Mouse (Mus musculus): ENCODE results near the gene Slc44a5.
A peak's percentile ranks its signal among the peaks of the same experiment; 100 is the strongest.
"Not testable (repeated sequence)": the region's sequence is repeated elsewhere in the genome, so short reads cannot be mapped to it uniquely, and the experiment has no call there.

The Slc44a5 gene

DNA sequence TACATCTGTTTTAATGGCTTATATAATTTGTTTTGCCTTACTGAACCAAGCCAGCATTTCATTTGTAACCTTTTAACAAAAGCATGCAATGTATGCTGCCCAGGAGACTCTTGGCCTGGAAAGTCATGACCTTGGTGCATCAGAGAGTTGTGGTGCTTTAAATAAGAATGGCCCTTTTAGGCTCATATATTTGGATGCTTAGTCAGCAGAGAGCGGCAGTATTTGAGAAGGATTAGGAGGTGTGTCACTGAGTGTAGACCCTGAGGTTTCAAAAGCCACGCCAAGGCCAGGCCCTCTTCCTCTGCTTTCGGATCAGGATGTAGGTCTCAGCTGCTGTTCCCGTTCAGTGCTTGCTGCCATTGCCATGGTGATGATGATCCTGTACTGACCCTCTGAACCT lies 3.8 kb upstream of the Slc44a5 start:
- DNase-seq (ENCODE audit: low read depth), result no peak

DNA sequence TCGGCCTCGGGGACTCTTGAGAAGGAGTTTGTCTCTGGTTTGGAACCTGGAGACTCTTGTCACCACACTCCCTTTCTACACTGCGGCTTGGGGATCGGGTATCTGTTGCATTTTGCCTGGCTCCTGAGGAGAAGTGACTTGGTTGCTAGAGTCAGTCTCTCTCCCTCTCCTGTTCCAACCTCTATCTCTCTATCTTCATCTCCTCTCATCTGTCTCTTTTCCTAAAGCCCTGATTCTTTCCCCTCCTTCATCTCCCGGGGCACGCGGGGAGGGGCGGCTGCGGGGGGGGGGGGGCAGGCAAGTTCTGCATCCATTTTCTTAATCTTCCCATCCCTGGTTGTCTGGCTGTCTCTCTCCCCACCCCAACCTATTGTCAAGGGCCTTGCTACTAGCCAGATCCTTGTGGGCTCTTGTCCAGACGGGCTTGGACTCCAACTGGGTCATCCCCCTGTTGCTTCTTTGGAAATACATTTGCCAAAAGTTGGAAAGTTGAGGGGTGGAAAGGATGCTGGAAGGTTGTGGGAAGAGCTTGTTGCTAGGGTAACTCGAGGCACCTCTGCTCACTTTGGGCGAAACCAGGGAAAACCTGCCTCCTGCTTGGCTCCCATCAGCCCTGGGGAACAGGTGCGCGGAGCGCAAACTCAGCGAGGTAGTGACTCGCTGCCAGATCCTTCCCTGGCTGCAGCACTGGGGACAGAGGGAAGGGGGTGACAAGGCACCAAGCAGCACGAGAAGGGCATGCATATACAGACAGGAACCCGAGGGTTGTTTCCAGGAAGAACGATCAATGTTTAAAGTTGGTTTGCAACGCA lies 919 bp downstream of the Slc44a5 start:
- DNase-seq (ENCODE audit: low read depth), result no peak

DNA sequence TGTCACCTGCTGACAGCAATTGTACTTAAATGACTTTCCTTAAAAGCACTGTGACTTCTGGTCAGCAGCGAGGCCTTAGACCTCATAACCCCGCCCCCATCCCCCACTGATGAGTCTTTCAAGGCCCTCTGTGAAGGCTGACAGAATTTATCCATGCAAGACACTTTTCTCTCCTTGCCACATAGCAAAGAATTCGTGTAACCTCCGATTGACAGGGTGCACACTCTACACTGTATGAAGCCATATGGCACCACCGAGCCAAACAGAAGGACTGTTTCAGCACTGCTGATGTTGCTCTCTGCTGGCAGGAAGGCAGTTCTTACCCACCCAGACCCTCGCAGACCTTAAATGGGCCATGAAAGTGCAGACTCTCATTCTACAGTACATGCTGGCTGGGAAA lies 1.8 kb downstream of the Slc44a5 start:
- no peak for DNase-seq (ENCODE audit: low read depth)

DNA sequence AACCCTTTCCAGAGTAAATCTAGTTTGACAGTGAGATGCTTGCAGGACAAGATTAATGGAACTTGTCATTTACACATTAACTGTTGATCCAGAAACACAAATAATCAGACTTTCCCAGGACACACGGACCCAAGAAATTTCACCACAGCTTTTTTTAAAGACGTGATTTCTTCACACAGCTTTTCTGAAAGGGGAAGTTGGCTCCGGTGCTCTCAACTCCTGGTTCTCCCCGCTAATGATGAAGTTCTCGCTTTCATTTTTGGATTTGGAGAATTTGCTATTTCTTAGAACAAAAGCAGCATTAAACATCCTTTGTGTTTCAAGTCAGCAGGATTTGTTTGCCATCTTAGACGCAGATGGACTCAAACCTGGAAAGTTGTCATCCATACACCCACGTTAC lies 2.6 kb downstream of the Slc44a5 start:
- no peak for DNase-seq (ENCODE audit: low read depth)

DNA sequence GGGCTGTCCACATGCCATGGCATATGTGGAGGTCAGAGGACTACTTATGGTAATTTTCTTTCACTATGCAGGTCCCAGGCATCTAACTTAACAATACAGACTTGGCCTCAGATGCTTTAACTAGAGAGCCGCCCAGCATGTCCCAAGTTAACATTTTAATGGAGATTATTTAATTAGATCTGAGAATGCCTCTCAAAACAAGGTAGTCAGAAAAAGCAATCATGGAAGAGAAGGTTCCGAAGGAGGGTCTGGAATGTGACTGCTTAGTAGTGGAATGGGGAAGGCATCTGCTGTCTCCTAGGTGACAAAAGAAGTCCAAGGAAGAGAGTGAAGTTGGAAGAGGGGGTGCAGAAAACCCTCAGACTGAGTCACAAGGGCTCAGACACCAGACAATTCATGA lies 7.4 kb downstream of the Slc44a5 start:
- DNase-seq (ENCODE audit: low read depth), result no peak

DNA sequence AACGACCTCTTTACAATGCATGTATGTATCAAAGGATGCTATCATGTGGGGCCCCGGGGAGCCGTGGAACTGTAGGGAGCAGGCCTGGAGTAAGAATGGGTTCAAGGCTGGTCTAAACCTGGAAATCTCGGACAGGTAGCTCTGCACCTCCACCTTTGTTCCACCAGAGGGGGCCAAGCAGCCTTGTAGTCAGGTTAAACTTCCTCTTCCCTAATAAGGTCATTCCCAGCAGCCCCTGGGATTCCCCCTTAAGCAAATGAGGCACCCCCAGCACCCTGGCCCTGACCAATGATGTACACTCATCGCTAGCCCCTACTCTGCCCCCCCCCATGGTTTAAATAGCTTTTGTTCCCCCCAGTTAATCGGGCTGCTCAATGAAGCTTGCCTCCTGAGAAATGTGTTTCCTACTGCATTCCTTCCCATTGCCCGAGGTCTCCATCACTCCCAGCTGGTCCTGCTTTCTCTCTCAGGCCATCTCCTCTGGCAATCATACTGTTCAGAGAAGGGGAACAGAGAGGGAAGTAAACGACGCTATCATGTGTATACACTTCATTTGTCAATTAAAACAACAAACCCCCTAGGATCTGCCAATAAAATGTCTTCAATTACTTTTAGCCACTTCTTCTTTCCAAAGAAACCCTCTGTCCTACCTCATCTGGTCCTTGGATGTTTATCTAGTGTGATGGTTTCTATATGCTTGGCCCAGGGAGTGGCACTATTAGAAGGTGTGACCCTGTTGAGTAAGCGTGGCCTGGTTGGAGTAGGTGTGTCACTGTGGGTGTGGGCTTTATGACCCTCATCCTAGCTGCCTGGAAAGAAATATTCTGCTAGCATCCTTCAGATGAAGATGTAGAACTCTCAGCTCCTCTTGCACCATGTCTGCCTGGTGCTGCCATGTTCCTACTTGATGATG lies 11.4 kb downstream of the Slc44a5 start:
- DNase-seq (ENCODE audit: low read depth), result no peak

DNA sequence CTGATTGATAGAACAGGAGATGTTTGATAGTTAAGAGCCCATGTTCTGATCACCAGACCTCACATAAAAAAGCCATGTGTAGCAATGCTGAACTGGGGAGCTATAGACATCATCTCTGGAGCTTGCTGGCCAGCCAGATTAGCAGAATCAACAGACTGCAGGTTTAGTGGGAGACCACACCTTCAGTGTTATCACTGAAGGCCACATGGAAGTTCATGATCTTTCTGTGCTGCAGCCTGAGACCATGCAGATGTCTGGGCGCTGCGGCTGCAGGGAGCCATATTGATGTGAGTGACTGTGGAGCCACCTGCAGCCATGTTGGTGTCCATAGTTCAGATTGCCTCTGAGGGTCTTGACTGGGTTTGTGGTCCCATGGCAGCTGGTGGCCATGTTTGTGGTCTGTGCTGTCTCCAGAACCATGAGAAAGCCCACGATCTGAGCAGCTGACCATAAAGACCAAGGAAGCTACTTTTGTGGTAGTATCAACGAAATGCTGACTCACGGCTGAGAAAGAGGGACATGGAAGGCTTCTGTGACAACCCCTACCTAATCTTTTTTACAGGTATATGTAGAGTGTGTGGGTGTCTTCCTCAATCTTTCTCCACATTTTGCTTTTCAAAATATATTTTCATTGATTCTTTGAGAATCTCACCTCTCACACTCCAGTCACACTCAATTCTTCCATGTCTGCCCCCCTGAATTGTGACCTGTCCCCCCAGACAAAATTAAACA lies 26.7 kb downstream of the Slc44a5 start:
- DNase-seq (ENCODE audit: low read depth), result peak; percentile 41

DNA sequence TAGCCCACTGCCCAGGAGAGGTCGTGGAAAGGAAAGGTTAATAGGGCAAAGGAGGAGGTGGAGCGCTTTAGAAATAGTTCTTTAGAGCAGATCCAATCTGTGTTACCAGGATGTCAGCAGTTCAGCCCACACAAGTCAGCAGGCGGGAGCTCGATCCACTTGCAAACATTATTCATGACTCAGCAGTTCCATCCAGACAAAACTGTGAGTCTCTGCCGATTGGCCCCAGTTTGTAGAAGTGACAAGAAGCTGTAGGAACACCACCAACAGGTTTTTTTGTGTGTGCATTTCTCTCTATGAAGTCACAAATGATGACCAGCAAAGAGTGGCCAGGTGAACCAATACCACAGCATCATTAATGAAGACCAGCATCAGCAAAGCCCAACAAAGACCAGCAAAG lies 28.1 kb downstream of the Slc44a5 start:
- no peak for DNase-seq (ENCODE audit: low read depth)

DNA sequence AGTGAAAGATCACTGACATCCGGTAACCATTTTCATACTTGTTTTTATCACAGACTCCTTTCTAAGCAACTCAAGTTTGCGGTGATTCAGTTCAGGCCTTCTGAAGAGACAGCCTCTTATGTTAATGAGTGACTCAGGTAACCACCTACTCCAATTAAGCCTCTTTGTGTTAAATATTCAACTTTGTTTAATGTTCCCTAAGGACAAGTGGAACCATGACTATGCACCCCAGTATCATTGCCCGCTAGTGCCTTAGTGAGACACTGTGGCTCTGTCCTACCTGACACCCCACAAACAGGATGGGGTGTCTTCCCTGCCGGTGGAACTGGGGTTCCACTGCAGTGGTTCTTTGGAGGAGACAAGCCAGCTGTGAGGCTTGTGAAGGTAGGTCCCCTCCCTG lies 73.6 kb downstream of the Slc44a5 start:
- no peak for DNase-seq (ENCODE audit: low read depth)

DNA sequence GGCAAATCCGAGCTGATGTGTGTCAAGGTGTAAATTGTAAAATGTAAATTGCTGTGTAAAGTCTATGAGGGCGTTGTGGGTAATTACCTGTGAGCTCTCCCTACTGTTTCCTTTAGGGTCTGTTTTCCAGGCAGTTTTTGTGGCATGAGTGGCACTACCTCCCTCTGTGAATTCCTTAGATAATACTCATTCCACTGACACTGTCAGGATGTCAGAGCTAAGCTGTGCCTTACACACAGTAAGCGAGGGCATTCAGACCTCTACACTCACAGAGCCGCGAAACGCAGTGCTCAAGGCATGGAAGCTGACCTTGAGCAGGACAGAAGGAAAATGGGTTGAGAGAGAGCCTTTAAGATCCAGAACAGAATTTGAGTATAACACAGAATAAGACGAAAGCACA lies 80.1 kb downstream of the Slc44a5 start:
- no peak for DNase-seq (ENCODE audit: low read depth)

DNA sequence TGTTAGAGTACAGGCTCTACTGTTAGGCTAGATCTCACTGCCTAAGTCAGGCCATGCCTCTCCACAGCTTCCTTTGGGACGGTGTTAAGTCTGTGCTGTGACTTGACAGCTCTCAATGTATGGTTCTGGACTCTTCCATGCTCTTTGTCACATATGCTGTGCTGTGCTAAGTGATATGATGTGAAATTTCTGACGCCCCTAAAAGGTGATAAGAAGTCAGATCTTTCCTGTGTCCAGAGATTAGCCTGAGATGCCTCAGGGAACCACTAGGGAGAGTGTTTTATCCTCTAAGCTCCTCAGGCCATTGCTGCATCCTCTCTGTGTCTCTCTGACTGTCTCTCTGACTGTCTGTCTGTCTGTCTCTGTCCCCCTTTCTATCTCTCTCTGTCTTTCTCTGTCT lies 84.2 kb downstream of the Slc44a5 start:
- DNase-seq (ENCODE audit: low read depth), result peak; percentile 14

DNA sequence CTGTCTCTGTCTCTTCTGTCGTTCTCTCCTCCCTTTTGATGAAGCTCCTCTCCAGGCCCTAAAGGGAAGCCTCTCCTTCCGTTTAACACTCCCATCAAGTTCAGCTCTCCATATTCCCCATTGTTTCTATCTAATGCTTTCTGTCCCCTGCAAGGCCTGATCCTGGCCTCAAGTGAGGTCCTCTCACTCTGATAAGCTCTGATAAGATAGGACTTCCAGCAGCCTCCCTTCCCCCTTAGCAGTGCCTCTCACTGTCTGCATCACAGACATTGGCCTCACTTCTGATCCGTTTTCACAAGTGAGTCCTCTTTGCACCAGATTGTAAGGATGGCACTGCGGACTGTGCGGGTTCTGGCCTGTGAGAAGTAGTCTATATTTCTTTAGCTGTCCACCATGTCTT lies 85.0 kb downstream of the Slc44a5 start:
- DNase-seq (ENCODE audit: low read depth), result peak; percentile 10

DNA sequence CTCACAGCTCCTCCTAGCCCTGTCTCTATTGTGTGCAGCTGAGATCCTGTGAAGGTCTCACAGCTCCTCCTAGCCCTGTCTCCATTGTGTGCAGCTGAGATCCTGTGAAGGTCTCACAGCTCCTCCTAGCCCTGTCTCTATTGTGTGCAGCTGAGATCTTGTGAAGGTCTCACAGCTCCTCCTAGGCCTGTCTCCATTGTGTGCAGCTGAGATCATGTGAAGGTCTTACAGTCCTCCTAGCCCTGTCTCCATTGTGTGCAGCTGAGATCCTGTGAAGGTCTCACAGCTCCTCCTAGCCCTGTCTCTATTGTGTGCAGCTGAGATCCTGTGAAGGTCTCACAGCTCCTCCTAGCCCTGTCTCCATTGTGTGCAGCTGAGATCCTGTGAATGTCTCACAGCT lies 98.8 kb downstream of the Slc44a5 start:
- not testable (repeated sequence) for DNase-seq (ENCODE audit: low read depth)

DNA sequence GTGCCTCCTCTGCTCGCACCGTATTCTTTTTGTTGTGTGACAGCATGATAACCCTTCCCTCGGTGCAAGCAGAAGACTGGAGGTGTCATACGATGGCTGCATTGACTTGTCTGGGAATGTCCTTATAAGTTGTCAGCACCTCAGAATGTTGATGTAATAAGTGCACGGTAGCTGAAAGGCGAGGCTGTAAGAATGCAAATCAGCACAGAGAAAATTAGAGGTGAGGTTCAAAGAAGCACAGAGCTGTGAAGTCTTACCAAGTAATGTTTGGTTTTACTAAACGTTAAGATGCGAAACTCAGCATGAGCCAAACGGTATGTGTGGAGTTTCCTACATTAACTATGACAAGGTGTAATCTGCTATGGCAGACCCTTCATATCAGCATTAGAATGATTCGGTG lies 102.5 kb downstream of the Slc44a5 start:
- no peak for DNase-seq (ENCODE audit: low read depth)

DNA sequence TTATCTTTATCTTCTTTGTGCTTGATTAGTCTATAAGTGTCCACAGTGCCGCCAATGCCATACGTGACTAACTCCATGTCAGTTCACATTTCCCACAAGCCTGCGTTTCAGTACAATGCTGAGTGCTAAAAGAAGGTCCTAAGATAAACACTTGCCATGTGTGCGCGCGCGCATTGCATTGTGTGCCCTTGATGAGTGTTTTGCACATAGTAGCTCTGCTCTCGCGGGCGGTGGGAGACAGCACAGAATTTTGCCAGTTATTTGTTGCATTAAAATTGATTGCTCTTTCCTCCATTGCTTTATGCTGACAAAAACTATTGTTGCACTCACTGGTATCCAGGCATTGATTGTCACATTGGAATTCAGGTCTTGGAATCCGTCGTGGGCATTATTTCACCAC lies 108.5 kb downstream of the Slc44a5 start:
- no peak for DNase-seq (ENCODE audit: low read depth)

DNA sequence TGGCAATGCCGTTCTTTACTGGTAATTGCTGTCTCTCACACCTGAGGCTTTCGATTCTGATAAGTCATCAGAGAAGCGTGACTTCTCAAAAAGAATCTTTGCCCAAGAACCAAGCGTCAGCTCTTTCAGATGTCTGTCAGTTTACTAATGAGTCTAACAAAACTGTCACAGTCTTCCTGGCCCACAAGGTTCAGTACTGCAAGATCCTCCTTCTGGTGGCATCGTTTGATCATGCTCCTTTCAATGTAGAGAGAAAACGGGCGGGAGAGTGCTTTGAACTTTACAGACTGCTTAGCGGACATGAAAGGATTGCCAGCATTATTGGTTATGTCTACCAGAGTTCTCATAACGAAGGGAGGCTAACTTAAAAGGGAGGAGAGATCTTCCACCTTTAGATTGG lies 109.0 kb downstream of the Slc44a5 start:
- no peak for DNase-seq (ENCODE audit: low read depth)

DNA sequence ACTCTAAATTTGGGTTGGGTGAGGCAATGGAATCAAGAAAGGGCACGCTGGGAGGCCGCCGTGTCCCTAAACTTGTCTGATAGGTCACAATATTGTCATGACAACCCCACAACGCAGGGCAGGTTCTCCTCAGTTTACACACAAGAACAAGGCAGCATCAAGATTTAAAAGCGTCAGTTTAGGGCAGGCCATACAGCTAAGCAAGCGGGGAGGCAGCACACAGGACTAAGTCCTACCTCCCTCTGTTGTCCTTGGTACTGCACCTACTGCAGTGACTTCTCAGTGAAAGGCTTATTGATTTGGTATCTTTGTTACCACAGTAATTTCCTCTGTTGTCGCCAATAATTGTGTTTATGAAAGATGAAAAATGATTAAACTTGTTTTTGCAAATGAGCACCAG lies 109.7 kb downstream of the Slc44a5 start:
- DNase-seq (ENCODE audit: low read depth), result no peak

DNA sequence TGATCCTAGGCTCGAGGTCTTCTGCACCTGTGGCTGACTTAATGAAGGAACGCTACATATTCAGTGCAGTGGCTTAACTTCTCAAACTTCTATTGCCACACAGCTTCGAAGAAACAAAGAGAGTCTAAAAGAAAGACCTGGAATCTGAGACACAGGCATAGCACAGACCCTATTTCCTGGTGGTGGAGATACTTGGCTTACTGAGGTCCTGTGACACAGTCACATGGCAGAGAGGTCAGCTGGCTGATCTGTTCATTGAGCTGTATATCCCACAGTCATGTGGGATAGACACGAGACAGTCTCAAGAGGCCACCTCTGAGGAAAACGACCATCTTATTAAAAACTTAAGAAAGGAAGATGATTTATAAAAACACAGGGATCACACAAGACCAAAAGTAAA lies 116.8 kb downstream of the Slc44a5 start:
- DNase-seq (ENCODE audit: low read depth), result no peak

DNA sequence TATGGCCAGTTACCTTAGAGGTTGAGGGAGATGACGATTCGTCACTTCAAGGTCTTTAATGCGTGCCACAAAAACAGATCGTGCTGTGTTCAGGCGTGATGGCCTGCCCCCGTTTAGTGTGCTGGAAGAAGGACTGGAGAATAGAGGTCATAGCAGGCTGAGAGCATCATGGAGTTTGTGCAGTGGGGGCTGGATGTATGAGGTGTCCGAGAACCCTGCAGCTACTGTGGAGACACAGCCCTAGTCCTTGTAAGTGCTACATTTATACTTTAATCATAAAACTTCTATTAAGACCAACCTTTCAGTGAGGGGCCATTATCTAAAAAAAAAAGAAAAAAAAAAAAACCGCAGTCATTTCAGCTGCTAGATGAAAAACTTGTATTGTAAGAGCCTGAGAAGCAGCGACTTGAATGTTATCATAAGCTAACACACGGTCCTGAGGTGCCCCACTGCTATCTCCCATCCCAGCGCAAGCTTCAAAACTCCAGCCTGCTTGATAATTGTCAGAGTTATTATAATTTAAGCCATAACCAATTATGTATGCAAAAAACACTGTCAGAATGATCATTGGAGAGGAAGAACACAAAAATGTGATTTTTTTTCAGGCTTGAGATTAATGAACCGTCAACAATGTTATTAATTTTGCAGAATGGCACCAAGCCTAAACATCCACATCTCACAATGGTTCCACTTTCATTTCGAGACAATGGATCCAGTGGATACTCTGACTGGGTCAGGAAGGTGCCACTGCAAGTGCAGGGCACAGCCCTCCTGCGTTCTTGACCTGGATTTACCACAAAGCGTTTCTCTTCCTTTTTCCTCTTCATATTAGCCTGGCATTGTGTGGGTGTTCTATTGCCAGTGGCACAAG lies 118.5 kb downstream of the Slc44a5 start:
- DNase-seq (ENCODE audit: low read depth), result peak; percentile 62

DNA sequence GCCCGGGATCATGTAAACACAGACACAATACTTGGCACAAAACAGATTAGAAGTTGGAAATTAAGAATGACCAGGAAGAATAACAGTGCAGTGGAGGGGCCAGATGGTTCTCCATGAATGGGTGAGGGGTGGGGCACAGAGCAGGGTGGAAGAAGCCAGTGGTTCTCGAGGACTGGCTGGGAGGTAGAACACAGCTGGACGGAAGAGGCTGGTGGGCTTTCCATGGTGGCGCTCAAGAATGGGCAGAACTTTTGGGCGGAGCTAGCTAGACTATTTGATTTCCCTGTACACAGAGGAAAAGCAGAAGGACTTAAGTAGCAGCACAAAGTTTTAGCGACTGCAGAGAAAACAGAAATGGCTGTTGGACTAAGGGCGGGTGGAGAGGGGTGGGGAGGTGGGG lies 119.2 kb downstream of the Slc44a5 start:
- DNase-seq (ENCODE audit: low read depth), result no peak

DNA sequence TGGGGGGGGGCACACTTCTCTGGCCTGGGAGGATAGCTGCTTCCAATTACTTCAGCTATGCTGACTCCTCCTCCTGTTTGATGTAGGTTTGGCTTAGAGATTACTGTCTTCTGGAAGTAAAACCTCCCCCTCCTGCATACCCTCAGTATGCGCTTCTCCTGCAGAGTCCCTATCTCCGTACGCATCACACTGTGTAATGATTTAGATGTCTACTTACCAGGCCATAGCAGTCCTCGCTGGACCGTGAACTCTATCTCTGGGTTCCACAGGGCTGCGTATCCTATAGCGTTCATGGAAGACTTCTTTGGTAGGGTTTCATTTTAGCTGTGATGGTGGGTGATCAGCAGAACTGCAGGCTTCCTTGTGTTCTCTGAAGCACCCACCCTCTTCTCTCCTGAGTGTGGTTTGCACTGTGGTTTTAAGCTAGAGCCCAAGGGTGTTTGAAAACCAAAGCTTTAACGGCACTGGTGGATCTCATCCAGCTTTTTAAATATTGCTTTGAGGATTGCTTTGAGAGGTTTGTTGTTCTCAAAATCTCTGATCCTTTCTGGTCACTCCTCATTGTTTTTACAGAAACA lies 120.6 kb downstream of the Slc44a5 start:
- no peak for DNase-seq (ENCODE audit: low read depth)

Data from c-Kit-positive CD71-positive TER-119-negative erythroid progenitor cells, embryonic 14.5 days (primary cell).